Mouse (Mus musculus): ENCODE data around the gene Tnr. TPM values are rescaled to one million over a fixed set of nuclear protein-coding genes. Genes with fewer than 3 reads are reported as not detected.
A peak's percentile ranks its signal among the peaks of the same experiment; 100 is the strongest.

Tnr gene
- polyA plus RNA-seq, 1 experiment = not detected

DNA sequence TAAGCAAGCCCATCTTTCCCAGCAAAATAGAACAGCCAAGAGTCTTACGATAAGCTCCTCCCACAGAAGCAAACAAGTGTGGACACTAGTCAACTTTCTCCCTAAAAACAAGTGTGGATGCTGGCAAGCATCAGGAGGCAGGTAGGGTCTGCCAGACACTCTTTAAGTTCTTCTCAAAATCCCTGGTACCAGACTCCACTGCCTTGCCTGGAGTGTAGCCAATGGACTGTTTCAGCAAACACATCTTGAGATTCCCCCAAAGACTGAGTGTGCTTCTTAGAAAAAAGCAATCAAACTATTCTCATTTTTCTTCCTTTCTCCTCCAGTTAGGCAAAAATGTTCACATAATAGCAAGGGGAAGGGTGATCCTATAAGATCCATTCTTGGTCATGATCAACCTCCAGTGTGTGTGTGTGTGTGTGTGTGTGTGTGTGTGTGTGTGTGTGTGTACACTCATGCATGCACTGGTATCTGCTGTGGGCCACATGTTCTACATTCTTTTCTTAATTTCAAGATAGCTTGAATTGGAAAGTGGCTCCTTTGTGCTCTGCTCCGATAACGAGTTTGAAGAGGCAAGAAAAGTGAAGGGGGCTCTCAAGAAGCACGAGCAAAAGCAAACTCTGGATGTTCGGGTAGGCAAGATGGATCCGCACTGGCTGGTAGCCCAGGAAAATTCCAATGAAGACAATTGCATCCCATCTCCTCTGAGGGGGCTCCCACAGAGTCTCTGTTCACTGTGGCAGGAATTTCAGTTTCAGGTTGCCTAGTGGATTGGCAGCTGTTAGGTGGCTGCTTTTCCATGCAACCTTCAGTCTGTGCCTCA is 346.3 kb downstream of the Tnr start:
- H3K4me3 ChIP-seq (replicated peaks) = no peak overlapping the region
- H3K4me1 ChIP-seq = no peaks in the 10 kb centered on the region
- H3K9me3 ChIP-seq = 0 out of 2 replicates have a peak, but pooled peaks cover 10% of the 10 kb centered on the region
- H3K27me3 ChIP-seq (replicated peaks) = peaks cover 2% of the 10 kb centered on the region
- no peak for TF ChIP-seq GATA1 (IDR thresholded peaks at IDR 0.05; ENCODE audit: borderline replicate concordance, low read length)
- TF ChIP-seq FLI1 (IDR thresholded peaks at IDR 0.05; ENCODE audit: low read length) = no peak
- H3K36me3 ChIP-seq (replicated peaks; ENCODE audit: low read length) = no peaks in the 10 kb centered on the region

DNA sequence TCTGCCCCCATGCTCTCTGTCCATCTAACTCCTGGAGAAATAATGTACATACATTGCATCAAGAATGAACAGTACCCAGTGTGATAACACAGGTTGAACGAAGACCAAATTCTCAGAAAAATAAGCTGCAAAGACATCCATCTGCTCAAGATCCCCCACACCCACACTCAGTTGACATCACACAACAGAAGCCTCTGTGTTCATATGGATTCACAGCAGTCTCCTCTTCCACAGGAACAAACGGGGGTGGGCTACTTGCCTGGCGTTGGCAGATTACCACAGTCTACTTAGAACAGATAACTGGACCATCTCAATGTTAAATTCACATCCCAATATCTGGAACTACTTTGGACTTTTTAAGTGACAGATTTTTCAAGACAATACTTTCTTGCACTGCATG is 349.3 kb downstream of the Tnr start:
- Histone ChIP-seq H3K36me3 (replicated peaks; ENCODE audit: low read length) (no peaks in the 10 kb centered on the region), H3K4me1 (no peaks in the 10 kb centered on the region), H3K27me3 (replicated peaks) (peaks cover 4% of the 10 kb centered on the region), H3K9me3 (0 out of 2 replicates have a peak, but pooled peaks cover 10% of the 10 kb centered on the region), H3K4me3 (replicated peaks) (no peak overlapping the region)
- TF ChIP-seq GATA1 (IDR thresholded peaks at IDR 0.05; ENCODE audit: borderline replicate concordance, low read length) (no peak), FLI1 (IDR thresholded peaks at IDR 0.05; ENCODE audit: low read length) (no peak)

DNA sequence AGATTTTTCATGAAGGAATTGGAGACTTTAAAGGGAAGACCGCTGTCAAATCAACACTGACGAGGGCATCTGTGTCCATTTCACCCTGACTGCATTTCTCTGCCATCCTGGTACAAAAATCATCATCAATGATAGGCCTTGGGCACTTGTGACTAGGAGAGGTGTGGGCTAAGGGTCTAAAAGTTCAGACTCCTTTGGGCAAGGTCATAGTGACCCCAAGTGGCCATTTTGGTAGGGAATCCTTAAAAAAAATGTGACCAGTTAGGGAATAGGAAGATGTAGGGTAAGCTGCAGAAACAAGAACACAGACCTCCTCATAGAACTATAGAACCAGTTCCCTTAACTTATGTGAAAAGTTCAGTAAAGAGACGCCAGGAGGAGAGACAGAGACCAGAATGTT is 355.1 kb downstream of the Tnr start:
- H3K27me3 ChIP-seq (replicated peaks) = peaks cover 11% of the 10 kb centered on the region
- no peaks in the 10 kb centered on the region for H3K9me3 ChIP-seq
- TF ChIP-seq GATA1 (IDR thresholded peaks at IDR 0.05; ENCODE audit: borderline replicate concordance, low read length) (no peak), FLI1 (IDR thresholded peaks at IDR 0.05; ENCODE audit: low read length) (no peak)
- no peaks in the 10 kb centered on the region for H3K36me3 ChIP-seq (replicated peaks; ENCODE audit: low read length)
- H3K4me3 ChIP-seq (replicated peaks) = no peak overlapping the region
- H3K4me1 ChIP-seq = no peaks in the 10 kb centered on the region

DNA sequence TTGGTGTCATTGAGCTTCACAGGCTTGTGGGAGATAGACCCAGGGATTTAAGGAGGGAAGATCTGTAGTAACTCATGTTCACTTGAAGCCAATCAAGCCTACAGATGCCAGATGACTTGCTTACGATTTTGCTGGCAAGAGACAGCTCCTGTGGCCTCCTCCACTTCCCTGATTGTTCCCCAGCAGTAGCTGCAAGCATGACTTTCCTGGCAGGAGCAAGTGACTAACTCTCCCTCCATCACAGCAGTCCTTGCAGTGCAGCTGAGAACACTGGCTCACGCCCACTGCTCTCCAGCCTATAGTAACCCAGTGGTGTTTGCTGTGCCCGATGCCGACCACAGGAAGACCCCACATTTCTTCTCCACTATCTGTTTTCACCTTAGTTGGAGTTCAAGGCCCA is 356.3 kb downstream of the Tnr start:
- Histone ChIP-seq H3K27me3 (replicated peaks) (peaks cover 10% of the 10 kb centered on the region), H3K4me1 (peaks cover 2% of the 10 kb centered on the region; the same call in 1 of the 2 replicates), H3K4me3 (replicated peaks) (no peak overlapping the region), H3K36me3 (replicated peaks; ENCODE audit: low read length) (no peaks in the 10 kb centered on the region), H3K9me3 (no peaks in the 10 kb centered on the region)
- TF ChIP-seq FLI1 (IDR thresholded peaks at IDR 0.05; ENCODE audit: low read length) = no peak
- TF ChIP-seq GATA1 (IDR thresholded peaks at IDR 0.05; ENCODE audit: borderline replicate concordance, low read length) = no peak

DNA sequence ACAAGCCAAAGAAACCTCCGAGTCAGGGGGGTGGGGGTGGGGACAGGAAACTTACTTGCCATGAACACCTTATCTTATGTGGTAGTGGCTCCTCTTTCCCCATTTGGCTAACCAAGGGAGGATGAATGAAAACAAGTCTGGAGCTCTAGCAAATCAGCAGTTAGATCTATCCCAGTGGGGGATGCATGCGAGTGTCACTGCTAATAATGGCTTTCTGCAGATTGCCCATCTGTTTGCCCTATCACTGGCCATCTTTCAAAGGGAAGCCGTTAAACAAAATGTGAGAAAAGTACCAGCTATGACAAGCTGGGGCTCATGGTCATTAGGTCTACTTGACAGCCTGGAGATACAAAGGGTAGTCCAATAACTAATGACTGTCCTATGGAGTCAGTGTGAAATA is 361.9 kb downstream of the Tnr start:
- no peaks in the 10 kb centered on the region for H3K9me3 ChIP-seq
- peaks cover 26% of the 10 kb centered on the region for H3K4me1 ChIP-seq
- peaks cover 3% of the 10 kb centered on the region for H3K27me3 ChIP-seq (replicated peaks)
- no peaks in the 10 kb centered on the region for H3K36me3 ChIP-seq (replicated peaks; ENCODE audit: low read length)
- TF ChIP-seq FLI1 (IDR thresholded peaks at IDR 0.05; ENCODE audit: low read length) (no peak), GATA1 (IDR thresholded peaks at IDR 0.05; ENCODE audit: borderline replicate concordance, low read length) (no peak)
- no peak overlapping the region for H3K4me3 ChIP-seq (replicated peaks)

DNA sequence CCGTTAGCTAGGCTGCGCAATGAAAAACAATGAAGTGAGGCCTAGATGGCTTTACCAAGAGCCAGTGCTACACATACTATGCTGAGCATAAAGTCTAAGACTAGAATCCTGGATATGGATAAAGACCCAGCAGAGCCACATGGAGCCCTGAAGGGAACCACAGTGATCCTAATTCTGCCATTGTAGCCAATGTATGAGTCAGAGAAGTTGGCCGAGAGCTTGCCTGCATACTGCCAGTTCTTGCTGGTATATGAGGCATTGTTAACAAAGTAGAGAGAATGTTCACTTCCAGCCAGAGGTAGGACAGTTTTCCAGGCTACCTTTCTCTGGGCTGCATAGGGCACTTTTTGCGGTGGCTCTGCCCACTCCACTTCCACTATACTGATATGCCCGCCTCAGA is 365.0 kb downstream of the Tnr start:
- Histone ChIP-seq H3K36me3 (replicated peaks; ENCODE audit: low read length) (no peaks in the 10 kb centered on the region), H3K9me3 (no peaks in the 10 kb centered on the region), H3K27me3 (replicated peaks) (peaks cover 1% of the 10 kb centered on the region), H3K4me3 (replicated peaks) (no peak overlapping the region), H3K4me1 (peaks cover 26% of the 10 kb centered on the region)
- TF ChIP-seq FLI1 (IDR thresholded peaks at IDR 0.05; ENCODE audit: low read length) (no peak), GATA1 (IDR thresholded peaks at IDR 0.05; ENCODE audit: borderline replicate concordance, low read length) (no peak)

DNA sequence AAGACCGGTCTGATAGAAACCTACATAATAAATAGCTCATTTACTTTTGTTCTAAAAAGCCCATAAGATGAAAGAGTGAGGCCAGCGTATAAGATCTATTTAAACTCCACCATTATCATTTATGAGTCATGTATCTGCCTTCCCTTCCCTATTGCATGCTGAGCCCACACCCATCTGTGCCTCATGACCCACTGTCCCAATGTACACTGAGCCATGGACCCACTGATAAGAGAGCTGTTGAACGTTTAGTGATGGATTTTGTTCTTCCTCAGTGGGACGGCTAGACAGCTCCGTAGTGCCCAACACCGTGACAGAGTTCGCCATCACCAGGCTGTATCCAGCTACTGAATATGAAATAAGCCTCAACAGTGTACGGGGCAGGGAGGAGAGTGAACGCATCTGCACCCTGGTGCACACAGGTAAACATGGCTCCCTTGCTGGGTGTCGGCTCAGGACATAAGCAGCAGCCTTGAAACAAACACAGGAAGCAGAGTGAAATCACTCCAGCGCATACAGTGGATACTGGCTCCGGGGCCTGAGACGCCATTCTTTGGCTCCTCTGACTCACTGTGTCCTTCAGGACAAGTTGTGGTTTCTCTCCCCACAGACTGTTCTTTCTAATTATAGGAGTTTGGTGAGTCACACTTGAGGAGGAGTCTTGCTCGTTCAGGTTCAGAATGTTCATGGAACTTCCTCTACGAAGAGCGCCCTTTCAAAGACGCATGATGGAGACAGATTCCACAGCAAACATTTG is 365.6 kb downstream of the Tnr start:
- TF ChIP-seq FLI1 (IDR thresholded peaks at IDR 0.05; ENCODE audit: low read length) = no peak
- TF ChIP-seq GATA1 (IDR thresholded peaks at IDR 0.05; ENCODE audit: borderline replicate concordance, low read length) = no peak
- Histone ChIP-seq H3K9me3 (no peaks in the 10 kb centered on the region), H3K27me3 (replicated peaks) (peaks cover 1% of the 10 kb centered on the region), H3K4me1 (peaks cover 26% of the 10 kb centered on the region), H3K4me3 (replicated peaks) (peak overlapping the region; percentile 87), H3K36me3 (replicated peaks; ENCODE audit: low read length) (no peaks in the 10 kb centered on the region)

DNA sequence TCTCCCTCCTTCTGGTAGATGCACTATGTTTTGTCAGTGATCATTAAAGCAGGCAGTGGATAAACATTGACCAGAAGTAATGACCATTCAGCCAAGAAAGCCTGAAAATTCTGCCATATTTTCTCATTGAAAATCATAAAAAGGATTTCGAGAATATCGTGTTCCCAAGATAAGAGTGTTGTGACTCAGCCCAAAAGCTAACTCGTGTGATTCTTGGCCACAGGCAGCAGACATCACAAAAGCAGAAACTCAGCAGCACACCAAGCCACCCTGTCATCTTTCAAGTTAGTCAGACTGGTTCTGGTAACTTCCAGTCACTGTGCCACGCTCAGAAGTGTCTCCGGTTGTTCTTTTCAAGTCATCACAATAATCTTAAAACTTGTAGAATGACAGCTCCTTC is 367.0 kb downstream of the Tnr start:
- no peaks in the 10 kb centered on the region for H3K36me3 ChIP-seq (replicated peaks; ENCODE audit: low read length)
- H3K9me3 ChIP-seq = no peaks in the 10 kb centered on the region

DNA sequence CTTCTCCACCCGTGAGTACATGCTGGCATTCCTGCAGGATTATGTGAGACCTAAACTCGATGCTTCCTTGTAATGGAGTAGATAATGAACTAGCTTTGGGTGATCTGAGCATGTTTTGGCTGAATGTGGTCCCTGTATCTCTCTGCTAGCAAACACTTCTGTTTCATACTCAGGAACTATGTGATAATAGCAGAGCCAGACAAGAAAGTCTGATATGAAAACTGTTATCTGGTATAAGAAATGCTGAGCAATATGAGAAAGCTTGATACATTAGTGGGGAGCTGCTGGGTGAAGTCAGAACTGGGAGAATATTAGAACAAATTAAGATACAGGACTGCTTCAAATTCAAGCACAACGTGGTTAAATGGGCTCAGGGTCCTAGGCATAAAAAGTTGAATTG is 371.5 kb downstream of the Tnr start:
- H3K4me1 ChIP-seq = peaks cover 4% of the 10 kb centered on the region; the same call in 1 of the 2 replicates
- H3K9me3 ChIP-seq = no peaks in the 10 kb centered on the region
- TF ChIP-seq GATA1 (IDR thresholded peaks at IDR 0.05; ENCODE audit: borderline replicate concordance, low read length) (no peak), FLI1 (IDR thresholded peaks at IDR 0.05; ENCODE audit: low read length) (no peak)
- no peaks in the 10 kb centered on the region for H3K36me3 ChIP-seq (replicated peaks; ENCODE audit: low read length)
- no peak overlapping the region for H3K4me3 ChIP-seq (replicated peaks)
- H3K27me3 ChIP-seq (replicated peaks) = peaks cover 2% of the 10 kb centered on the region

More for the DNA sequence above, 367.0 kb downstream of the Tnr start:
- H3K4me3 ChIP-seq (replicated peaks) = no peak overlapping the region
- TF ChIP-seq GATA1 (IDR thresholded peaks at IDR 0.05; ENCODE audit: borderline replicate concordance, low read length) (no peak), FLI1 (IDR thresholded peaks at IDR 0.05; ENCODE audit: low read length) (no peak)
- no peaks in the 10 kb centered on the region for H3K27me3 ChIP-seq (replicated peaks)
- H3K4me1 ChIP-seq = peaks cover 17% of the 10 kb centered on the region

DNA sequence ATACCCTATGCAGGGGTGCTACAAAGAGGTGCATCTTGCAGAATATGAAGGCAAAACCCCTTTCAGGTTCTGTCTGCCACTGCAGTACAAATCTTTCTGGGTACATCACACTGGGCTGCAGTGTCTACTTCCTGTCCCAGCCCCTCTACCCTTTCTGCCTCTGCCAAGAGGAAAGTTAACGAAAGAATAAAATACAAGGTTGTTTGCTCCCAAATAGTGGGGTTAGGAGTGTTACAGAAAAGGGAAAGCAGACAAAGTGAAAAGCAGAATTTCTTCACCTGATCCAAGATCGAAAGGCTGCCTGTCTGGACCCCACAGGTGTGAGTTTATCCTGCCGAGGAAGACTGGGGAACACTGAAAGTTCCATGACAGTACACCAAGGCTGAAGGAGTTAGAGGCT is 376.4 kb downstream of the Tnr start:
- no peaks in the 10 kb centered on the region for H3K9me3 ChIP-seq
- H3K4me1 ChIP-seq = peaks cover 4% of the 10 kb centered on the region; the same call in 1 of the 2 replicates
- no peak overlapping the region for H3K4me3 ChIP-seq (replicated peaks)
- TF ChIP-seq GATA1 (IDR thresholded peaks at IDR 0.05; ENCODE audit: borderline replicate concordance, low read length) (no peak), FLI1 (IDR thresholded peaks at IDR 0.05; ENCODE audit: low read length) (no peak)
- peaks cover 2% of the 10 kb centered on the region for H3K27me3 ChIP-seq (replicated peaks)
- H3K36me3 ChIP-seq (replicated peaks; ENCODE audit: low read length) = no peaks in the 10 kb centered on the region
